11 mouse cellular contexts compared by ENCODE assay signal in the genomic region with DNA sequence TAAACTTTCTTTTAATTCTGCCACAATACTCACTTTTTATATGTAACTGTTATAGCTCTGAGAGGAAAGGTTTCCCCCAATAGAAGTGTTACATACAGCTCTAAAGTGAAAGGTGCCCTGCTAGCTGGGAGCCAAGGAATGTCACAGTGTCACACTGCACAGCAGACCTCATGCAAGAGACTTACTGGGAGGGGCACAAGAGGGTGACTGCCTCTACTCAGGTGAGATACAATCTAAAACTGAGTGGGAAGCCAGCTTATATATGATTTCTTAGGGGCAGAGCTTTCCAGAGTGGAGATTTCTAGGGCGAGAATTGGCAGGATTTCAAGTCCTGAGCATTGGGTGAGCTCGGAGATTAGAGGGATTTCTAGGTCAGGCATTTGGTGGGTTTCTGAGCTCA.
"Had no signal": no experiment of that assay in that cellular context is flagged by ENCODE, and none has a peak within 500 bp of the region (broad histone marks: within the 10 kb centered on the region; RNA-seq: fewer than 3 reads in every experiment).

No protein-coding gene starts in this region.

- H3K9ac ChIP-seq: limb, embryonic 15.5 days; liver, embryonic 12.5 days; lung, embryonic 15.5 days; midbrain, embryonic 15.5 days; neural tube, embryonic 13.5 days had no signal

- H3K9me3 ChIP-seq: limb, embryonic 15.5 days; liver, embryonic 12.5 days; lung, embryonic 15.5 days; midbrain, embryonic 10.5 days; midbrain, embryonic 15.5 days; neural tube, embryonic 13.5 days had no signal

- H3K4me1 ChIP-seq: limb, embryonic 15.5 days; liver, embryonic 12.5 days; lung, embryonic 15.5 days; midbrain, embryonic 15.5 days; neural tube, embryonic 13.5 days had no signal

- H3K4me2 ChIP-seq: limb, embryonic 15.5 days; liver, embryonic 12.5 days; lung, embryonic 15.5 days; midbrain, embryonic 15.5 days; neural tube, embryonic 13.5 days had no signal

- ATAC-seq: liver, embryonic 12.5 days; midbrain, embryonic 15.5 days had no signal

- DNase-seq: kidney, adult 18-20 months; kidney, postnatal 10 days; layer of hippocampus, postnatal 36 days; lung, postnatal 4 days had no signal

- H3K27ac ChIP-seq: limb, embryonic 15.5 days; liver, embryonic 12.5 days; lung, embryonic 15.5 days; midbrain, embryonic 10.5 days; midbrain, embryonic 15.5 days; neural tube, embryonic 13.5 days; stomach, postnatal 0 days had no signal

- H3K27me3 ChIP-seq: limb, embryonic 15.5 days; liver, embryonic 12.5 days; lung, embryonic 15.5 days; midbrain, embryonic 15.5 days; neural tube, embryonic 13.5 days had no signal

- H3K36me3 ChIP-seq: limb, embryonic 15.5 days; liver, embryonic 12.5 days; lung, embryonic 15.5 days; midbrain, embryonic 10.5 days; midbrain, embryonic 15.5 days; neural tube, embryonic 13.5 days had no signal

- H3K4me3 ChIP-seq: limb, embryonic 15.5 days; liver, embryonic 12.5 days; lung, embryonic 15.5 days; midbrain, embryonic 10.5 days; midbrain, embryonic 15.5 days; neural tube, embryonic 13.5 days had no signal
